Mouse (Mus musculus) MEL (cell line): ENCODE data around the gene P2ry13. TPM values are rescaled to one million over a fixed set of nuclear protein-coding genes. Genes with fewer than 3 reads are reported as not detected.

ENCODE experiments used
- DNase-seq: peaks from one replicate; pipeline ENCODE4 v3.0.0; 2011; ENCODE audit warnings: low read depth, low spot score
- H3K27ac ChIP-seq: 2 replicates; pipeline ENCODE4 v1.5.1; 2012; ENCODE audit warnings: low read depth, mild to moderate bottlenecking, control low read depth, low read length, moderate library complexity; ENCODE audit not compliant: control insufficient read depth
- H3K27me3 ChIP-seq, 2 experiments: fragments of 150-350 bp in 1 of 2; sonication (generic) in 1 of 2; 2 replicates each; pipeline ENCODE4 v1.6.1; 2012; ENCODE audit warnings: low read length in 2 of 2, mild to moderate bottlenecking in 2 of 2, improper control_type of control experiment in 1 of 2, moderate library complexity in 1 of 2; ENCODE audit not compliant: insufficient read depth in 2 of 2, control insufficient read depth in 1 of 2
- H3K36me3 ChIP-seq, 2 experiments: 2 replicates each; pipeline ENCODE4 v1.6.1; 2012 to 2014; ENCODE audit warnings: low read length in 2 of 2, improper control_type of control experiment in 1 of 2, inconsistent platforms in 1 of 2, mild to moderate bottlenecking in 1 of 2; ENCODE audit not compliant: insufficient read depth in 2 of 2, control insufficient read depth in 1 of 2
- H3K4me1 ChIP-seq, 2 experiments: fragments of 150-350 bp in 1 of 2; sonication (generic) in 1 of 2; 2 replicates each; pipeline ENCODE4 v1.6.1; 2012; ENCODE audit warnings: low read length in 2 of 2, improper control_type of control experiment in 1 of 2, mild to moderate bottlenecking in 1 of 2; ENCODE audit not compliant: insufficient read depth in 2 of 2, control insufficient read depth in 1 of 2
- H3K4me3 ChIP-seq, 2 experiments: fragments of 150-350 bp in 1 of 2; sonication (generic) in 1 of 2; 2 replicates each; pipeline ENCODE4 v1.5.1; 2012; ENCODE audit warnings: low read depth in 2 of 2, low read length in 2 of 2, mild to moderate bottlenecking in 2 of 2, moderate library complexity in 2 of 2, control low read depth in 1 of 2, improper control_type of control experiment in 1 of 2; ENCODE audit not compliant: control insufficient read depth in 1 of 2, insufficient read depth in 1 of 2
- H3K79me2 ChIP-seq: 2 replicates; pipeline ENCODE4 v1.6.1; 2012; ENCODE audit warnings: mild to moderate bottlenecking, low read length, moderate library complexity; ENCODE audit not compliant: control insufficient read depth, poor library complexity, insufficient read depth
- H3K9ac ChIP-seq: 2 replicates; pipeline ENCODE4 v1.6.1; 2012; ENCODE audit warnings: low read depth, mild to moderate bottlenecking, control low read depth, low read length, moderate library complexity; ENCODE audit not compliant: control insufficient read depth, poor library complexity, severe bottlenecking
- H3K9me3 ChIP-seq: fragments of 150-350 bp; sonication (generic); replicated peaks from 2 replicates; pipeline ENCODE4 v1.6.1; 2012; ENCODE audit warnings: mild to moderate bottlenecking, low read length, improper control_type of control experiment, moderate library complexity; ENCODE audit not compliant: insufficient read depth
- CHD1 ChIP-seq: IDR thresholded peaks from 2 replicates; pipeline ENCODE4 v1.6.1; 2012; ENCODE audit warnings: low read depth, mild to moderate bottlenecking, inconsistent platforms, low read length, improper control_type of control experiment
- CHD2 ChIP-seq: IDR thresholded peaks from 2 replicates; pipeline ENCODE4 v1.6.1; 2011; ENCODE audit warnings: low read length, improper control_type of control experiment
- CTCF ChIP-seq, 3 experiments: IDR thresholded peaks in 2 of 3; conservative IDR thresholded peaks in 1 of 3; 2 replicates each; pipeline ENCODE4 v1.5.1; 2011 to 2012; ENCODE audit warnings: low read length in 3 of 3, low read depth in 2 of 3, mild to moderate bottlenecking in 2 of 3, improper control_type of control experiment in 1 of 3, inconsistent platforms in 1 of 3, mixed read lengths in 1 of 3, moderate library complexity in 1 of 3; ENCODE audit not compliant: control insufficient read depth in 1 of 3, insufficient read depth in 1 of 3, poor library complexity in 1 of 3, severe bottlenecking in 1 of 3
- E2F4 ChIP-seq: IDR thresholded peaks from 2 replicates; pipeline ENCODE4 v1.6.1; 2011; ENCODE audit warnings: low read depth, low read length, improper control_type of control experiment, borderline replicate concordance
- ELF1 ChIP-seq: IDR thresholded peaks from 2 replicates; pipeline ENCODE4 v1.6.1; 2014; ENCODE audit warnings: low read depth, mild to moderate bottlenecking, inconsistent platforms, low read length, improper control_type of control experiment, moderate library complexity
- GABPA ChIP-seq: IDR thresholded peaks from 2 replicates; pipeline ENCODE4 v1.6.1; 2012; ENCODE audit warnings: low read depth, mild to moderate bottlenecking, inconsistent platforms, low read length, improper control_type of control experiment, moderate library complexity
- HCFC1 ChIP-seq: IDR thresholded peaks from 2 replicates; pipeline ENCODE4 v1.6.1; 2012; ENCODE audit warnings: low read depth, mild to moderate bottlenecking, inconsistent platforms, low read length, improper control_type of control experiment, moderate library complexity
- JUND ChIP-seq: IDR thresholded peaks from 2 replicates; pipeline ENCODE4 v1.6.1; 2011; ENCODE audit warnings: low read depth, mild to moderate bottlenecking, improper control_type of control experiment, low read length
- MEF2A ChIP-seq: IDR thresholded peaks from 2 replicates; pipeline ENCODE4 v1.6.1; 2014; ENCODE audit warnings: low read depth, mild to moderate bottlenecking, inconsistent platforms, low read length, improper control_type of control experiment; ENCODE audit not compliant: poor library complexity, insufficient replicate concordance, severe bottlenecking; ENCODE audit errors: extremely low read depth
- NRF1 ChIP-seq: IDR thresholded peaks from 2 replicates; pipeline ENCODE4 v1.6.1; 2014; ENCODE audit warnings: low read depth, mild to moderate bottlenecking, inconsistent platforms, low read length, improper control_type of control experiment, moderate library complexity; ENCODE audit not compliant: poor library complexity, insufficient read depth, severe bottlenecking
- POLR2AphosphoS2 ChIP-seq: IDR thresholded peaks from 2 replicates; pipeline ENCODE4 v1.6.1; 2011; ENCODE audit warnings: low read length, improper control_type of control experiment
- POLR2AphosphoS5 ChIP-seq: IDR thresholded peaks from 2 replicates; pipeline ENCODE4 v1.6.1; 2012; ENCODE audit warnings: low read depth, borderline replicate concordance, mild to moderate bottlenecking, inconsistent platforms, low read length, moderate library complexity, mixed read lengths
- RAD21 ChIP-seq: IDR thresholded peaks from 2 replicates; pipeline ENCODE4 v1.6.1; 2011; ENCODE audit warnings: mild to moderate bottlenecking, low read depth, low read length, improper control_type of control experiment
- RCOR1 ChIP-seq: IDR thresholded peaks from 2 replicates; pipeline ENCODE4 v1.6.1; 2012; ENCODE audit warnings: low read depth, mild to moderate bottlenecking, inconsistent platforms, low read length, improper control_type of control experiment
- SIN3A ChIP-seq: IDR thresholded peaks from 2 replicates; pipeline ENCODE4 v1.6.1; 2012; ENCODE audit warnings: low read length, improper control_type of control experiment, inconsistent platforms
- SMC3 ChIP-seq: IDR thresholded peaks from 2 replicates; pipeline ENCODE4 v1.6.1; 2011; ENCODE audit warnings: low read depth, low read length, improper control_type of control experiment
- UBTF ChIP-seq: IDR thresholded peaks from 2 replicates; pipeline ENCODE4 v1.6.1; 2012; ENCODE audit warnings: low read depth, mild to moderate bottlenecking, inconsistent platforms, low read length, improper control_type of control experiment, moderate library complexity, borderline replicate concordance; ENCODE audit not compliant: insufficient read depth
- USF2 ChIP-seq, 2 experiments: IDR thresholded peaks; 2 replicates each; pipeline ENCODE4 v1.6.1; 2011 to 2012; ENCODE audit warnings: improper control_type of control experiment in 2 of 2, low read length in 2 of 2, borderline replicate concordance in 1 of 2, inconsistent platforms in 1 of 2, low read depth in 1 of 2, mild to moderate bottlenecking in 1 of 2; ENCODE audit not compliant: insufficient read depth in 1 of 2
- ZKSCAN1 ChIP-seq: IDR thresholded peaks from 2 replicates; pipeline ENCODE4 v1.6.1; 2012; ENCODE audit warnings: low read depth, mild to moderate bottlenecking, inconsistent platforms, low read length, improper control_type of control experiment, moderate library complexity
- polyA plus RNA-seq, 2 experiments: library from polyadenylated mRNA; stranded (reverse) in 1 of 2; unstranded in 1 of 2; fragments of >175 nt in 1 of 2; fragments of >200 nt in 1 of 2; gene quantifications; 2 replicates each; pipeline versions ENCODE4 v1.2.1 to v1.2.4; 2012; ENCODE audit warnings: low replicate concordance in 2 of 2, low read depth in 1 of 2; ENCODE audit not compliant: insufficient read length in 2 of 2, insufficient read depth in 1 of 2, missing spikeins in 1 of 2
- total RNA-seq: library from RNA; depleted of rRNA; stranded (reverse); fragments of 300-350 nt; gene quantifications from 2 replicates; pipeline ENCODE4 v1.2.3, GENCODE M21; 2012

The P2ry13 gene
- total and polyA plus RNA-seq, 3 experiments = not detected

DNA sequence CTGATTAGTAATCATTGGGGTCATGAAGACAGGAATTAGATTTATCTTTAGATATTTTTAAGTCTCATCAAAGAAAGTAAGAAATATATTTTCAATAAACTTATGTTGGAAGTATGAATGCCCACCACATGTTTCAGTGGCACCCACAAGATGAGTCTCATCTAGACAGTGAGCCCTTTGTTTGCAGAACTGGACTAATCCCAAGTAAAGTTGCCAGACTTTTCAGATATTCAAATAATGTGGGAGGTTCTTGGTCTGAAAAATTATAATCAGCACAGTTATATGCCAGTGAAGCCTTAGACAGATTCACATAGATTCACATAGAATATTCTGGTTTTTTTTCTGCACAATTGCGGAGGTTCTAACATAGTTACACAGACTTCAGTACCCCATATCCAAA, 39.8 kb upstream of the P2ry13 start:
- Histone ChIP-seq H3K36me3 (no peaks in the 10 kb centered on the region), H3K4me3 (no peak overlapping the region), H3K4me1 (no peaks in the 10 kb centered on the region), H3K27me3 (no peaks in the 10 kb centered on the region; a peak in 1 of 4 replicates), H3K27ac (no peak overlapping the region), H3K9me3 (no peaks in the 10 kb centered on the region), H3K79me2 (no peaks in the 10 kb centered on the region), H3K9ac (no peak overlapping the region)
- DNase-seq = no peak
- TF ChIP-seq GABPA (no peak), POLR2AphosphoS2 (no peak), ZKSCAN1 (no peak), POLR2AphosphoS5 (no peak)
- TF ChIP-seq, all 39 proteins: peak for 0

DNA sequence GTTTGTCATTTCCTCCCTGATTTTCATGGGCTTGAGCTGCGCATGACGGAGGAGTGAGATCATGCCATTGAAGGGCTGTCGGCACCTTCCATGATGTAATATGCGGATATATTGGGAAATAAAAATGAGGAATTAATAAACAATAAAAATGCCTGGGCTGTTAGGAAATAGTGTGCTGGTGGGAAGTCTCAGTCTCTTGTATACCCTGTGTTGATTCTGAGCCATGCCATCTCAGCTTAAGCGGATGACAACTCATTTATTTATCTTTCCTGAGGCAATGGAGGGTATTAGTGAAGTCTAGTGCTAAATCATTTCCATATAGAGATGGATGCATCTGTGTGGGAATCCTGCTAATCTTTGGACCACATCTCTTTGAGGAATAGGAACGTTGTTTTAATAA, 37.3 kb upstream of the P2ry13 start:
- H3K36me3 ChIP-seq = no peaks in the 10 kb centered on the region
- H3K4me1 ChIP-seq = no peaks in the 10 kb centered on the region
- H3K4me3 ChIP-seq = no peak overlapping the region
- DNase-seq = no peak
- TF ChIP-seq UBTF (no peak), POLR2AphosphoS5 (no peak), SMC3 (no peak), POLR2AphosphoS2 (no peak)
- no peak overlapping the region for H3K27ac ChIP-seq
- H3K27me3 ChIP-seq = peaks cover 0 to 3% of the 10 kb centered on the region in 2 experiments; a peak in 2 of 4 replicates
- H3K79me2 ChIP-seq = no peaks in the 10 kb centered on the region
- no peak overlapping the region for H3K9ac ChIP-seq
- H3K9me3 ChIP-seq = no peaks in the 10 kb centered on the region

DNA sequence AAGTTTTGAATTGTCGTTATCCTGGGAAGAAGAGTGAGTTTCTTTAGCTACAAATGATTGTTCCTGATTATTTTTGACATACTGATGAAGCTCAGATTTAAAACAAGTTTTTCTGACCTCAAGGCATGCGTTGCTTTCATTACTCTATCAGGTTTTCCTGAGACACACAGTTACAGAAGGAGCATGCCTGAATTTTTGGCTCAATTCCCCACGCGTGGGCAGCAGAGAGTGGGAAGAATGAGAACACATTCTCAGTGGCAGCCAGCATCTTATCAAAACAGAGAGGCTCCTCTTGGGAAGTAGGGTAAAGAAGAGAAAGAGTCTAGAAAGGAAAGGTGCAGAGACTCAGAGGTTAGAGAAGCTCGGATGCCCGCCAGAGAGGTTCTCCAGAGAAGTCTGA, 32.7 kb upstream of the P2ry13 start:
- Histone ChIP-seq H3K9me3 (no peaks in the 10 kb centered on the region), H3K9ac (no peak overlapping the region), H3K4me3 (no peak overlapping the region), H3K79me2 (no peaks in the 10 kb centered on the region), H3K4me1 (no peaks in the 10 kb centered on the region), H3K36me3 (no peaks in the 10 kb centered on the region), H3K27me3 (peaks cover 1 to 3% of the 10 kb centered on the region in 2 experiments; a peak in 3 of 4 replicates), H3K27ac (no peak overlapping the region)
- no peak for DNase-seq
- TF ChIP-seq RAD21 (no peak), SIN3A (no peak)

DNA sequence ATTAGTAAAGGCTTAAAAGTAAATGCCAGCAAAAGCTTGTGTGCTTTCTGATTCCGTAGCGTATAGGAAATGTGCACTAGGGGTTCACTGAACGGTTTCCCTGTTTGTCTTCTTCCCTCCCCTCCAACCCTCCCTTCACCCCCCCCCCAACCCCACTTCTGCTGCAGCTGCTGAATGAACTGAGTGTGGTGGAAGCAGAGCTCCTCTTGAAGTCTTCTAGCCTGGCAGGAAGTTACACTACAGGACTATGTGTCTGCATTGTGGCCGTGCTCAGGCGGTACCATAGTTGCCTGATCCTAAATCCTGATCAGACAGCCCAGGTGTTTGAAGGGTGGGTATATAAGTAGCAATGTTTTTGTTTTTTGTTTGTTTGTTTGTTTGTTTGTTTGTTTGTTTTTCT, 24.2 kb upstream of the P2ry13 start:
- Histone ChIP-seq H3K36me3 (no peaks in the 10 kb centered on the region), H3K79me2 (no peaks in the 10 kb centered on the region), H3K4me3 (no peak overlapping the region), H3K27ac (no peak overlapping the region), H3K4me1 (no peaks in the 10 kb centered on the region), H3K27me3 (peaks cover 0 to 1% of the 10 kb centered on the region in 2 experiments; a peak in 1 of 4 replicates), H3K9ac (no peak overlapping the region), H3K9me3 (no peaks in the 10 kb centered on the region)
- no peak for DNase-seq
- TF ChIP-seq ELF1 = no peak
- TF ChIP-seq CHD2 = no peak
- TF ChIP-seq GABPA = no peak
- TF ChIP-seq USF2 (IDR thresholded peaks at IDR 0.05; ENCODE audit: borderline replicate concordance in 1 of 2, insufficient read depth in 1 of 2, low read depth in 1 of 2, low read length in 2 of 2) = no peak
- TF ChIP-seq CHD1 = no peak
- no peak for TF ChIP-seq E2F4
- TF ChIP-seq JUND = no peak
- no peak for TF ChIP-seq RCOR1
- no peak for TF ChIP-seq ZKSCAN1
- TF ChIP-seq NRF1 = no peak
- TF ChIP-seq CTCF (IDR thresholded peaks at IDR 0.05 in 2 of 3, conservative IDR thresholded peaks at IDR 0.05 in 1 of 3; ENCODE audit: control insufficient read depth in 1 of 3, insufficient read depth in 1 of 3, low read depth in 2 of 3, low read length in 3 of 3, poor library complexity in 1 of 3, severe bottlenecking in 1 of 3) = no peak
- no peak for TF ChIP-seq MEF2A
- no peak for TF ChIP-seq SIN3A
- TF ChIP-seq HCFC1 = no peak
